Mouse (Mus musculus): ENCODE results near the gene Gm9736. TPM values are rescaled to one million over a fixed set of nuclear protein-coding genes. Genes with fewer than 3 reads are reported as not detected.
"Not testable (repeated sequence)": the region's sequence is repeated elsewhere in the genome, so short reads cannot be mapped to it uniquely, and the experiment has no call there.

The Gm9736 gene
- polyA plus RNA-seq, 1 experiment from 2014 or later, result not detected

- WGBS, result 92% methylated on average over 1 of the region's 1 CpGs
- Histone ChIP-seq H3K36me3 (no peaks in the 10 kb centered on the region), H3K9ac (replicated peaks) (no peak within 1 kb of the TSS), H3K4me2 (replicated peaks) (no peak within 1 kb of the TSS), H3K27me3 (no peaks in the 10 kb centered on the region), H3K27ac (no peak within 1 kb of the TSS), H3K4me1 (replicated peaks) (no peaks in the 10 kb centered on the region), H3K9me3 (peaks cover 5% of the 10 kb centered on the region; the same call in 1 of the 2 replicates), H3K4me3 (replicated peaks) (no peak within 1 kb of the TSS)
- no peak for ATAC-seq
Observed at GRCm38 (mm10) chr10:77715507-77715906, 35.6 kb downstream of the Gm9736 start, which contains the start of gene Gm10142. Gm10142 (plus strand) TSS chr10:77715807.

DNA sequence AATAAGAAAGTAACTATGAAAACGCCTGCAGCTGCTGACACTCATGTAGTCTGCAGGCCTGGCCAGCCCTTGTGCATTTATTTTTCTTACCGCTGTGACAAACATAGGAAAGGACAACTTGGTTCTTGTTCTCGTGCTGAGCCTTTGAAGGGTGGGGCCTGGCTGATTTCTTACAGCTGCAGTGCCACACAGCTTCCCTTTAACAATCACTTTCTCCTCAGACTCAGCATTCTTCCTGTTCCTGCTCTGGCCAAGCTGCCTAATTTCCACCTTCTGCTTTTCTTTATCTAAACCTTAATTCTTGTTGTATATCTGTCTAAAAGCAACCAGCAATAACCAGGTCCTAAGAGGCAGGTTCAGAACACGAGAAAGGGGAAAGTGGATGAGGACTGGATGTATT, 37.4 kb downstream of the Gm9736 start:
- Histone ChIP-seq H3K4me1 (replicated peaks) (no peaks in the 10 kb centered on the region), H3K27ac (no peak overlapping the region), H3K36me3 (no peaks in the 10 kb centered on the region), H3K9ac (replicated peaks) (no peak overlapping the region), H3K27me3 (no peaks in the 10 kb centered on the region), H3K9me3 (peaks cover 5% of the 10 kb centered on the region; the same call in 1 of the 2 replicates), H3K4me2 (replicated peaks) (no peak overlapping the region), H3K4me3 (replicated peaks) (no peak overlapping the region)
- no peak for ATAC-seq
- WGBS, result 85% methylated on average over 4 of the region's 4 CpGs

- not testable (repeated sequence) for H3K27ac ChIP-seq; H3K4me3 ChIP-seq (replicated peaks); H3K36me3 ChIP-seq; H3K27me3 ChIP-seq; H3K4me1 ChIP-seq (replicated peaks); H3K9ac ChIP-seq (replicated peaks); H3K4me2 ChIP-seq (replicated peaks); ATAC-seq
- peaks cover 11% of the 10 kb centered on the region for H3K9me3 ChIP-seq
Observed at GRCm38 (mm10) chr10:77711157-77711556, 40.0 kb downstream of the Gm9736 start, which contains the start of gene Gm10024. Gm10024 (plus strand) TSS chr10:77711457.

DNA sequence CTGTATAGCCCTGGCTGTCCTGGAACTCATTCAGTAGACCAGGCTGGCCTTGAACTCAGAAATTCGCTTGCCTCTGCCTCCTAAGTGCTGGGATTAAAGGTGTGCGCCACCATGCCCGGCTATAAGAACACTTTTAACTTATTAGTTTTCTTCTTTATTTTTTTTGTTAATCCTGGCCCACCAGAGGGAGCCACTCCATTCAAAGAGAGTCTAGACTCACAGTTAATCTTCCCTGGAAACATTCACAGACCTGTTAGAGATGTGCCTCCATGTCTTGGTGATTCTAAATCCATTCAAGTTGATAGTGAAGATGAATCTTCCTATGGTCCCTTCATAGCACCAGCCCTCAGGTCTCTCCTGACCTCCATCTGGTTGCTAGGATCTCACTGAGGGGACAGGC, 41.3 kb downstream of the Gm9736 start:
- ATAC-seq, result no peak
- WGBS, result 76% methylated on average over 3 of the region's 3 CpGs

DNA sequence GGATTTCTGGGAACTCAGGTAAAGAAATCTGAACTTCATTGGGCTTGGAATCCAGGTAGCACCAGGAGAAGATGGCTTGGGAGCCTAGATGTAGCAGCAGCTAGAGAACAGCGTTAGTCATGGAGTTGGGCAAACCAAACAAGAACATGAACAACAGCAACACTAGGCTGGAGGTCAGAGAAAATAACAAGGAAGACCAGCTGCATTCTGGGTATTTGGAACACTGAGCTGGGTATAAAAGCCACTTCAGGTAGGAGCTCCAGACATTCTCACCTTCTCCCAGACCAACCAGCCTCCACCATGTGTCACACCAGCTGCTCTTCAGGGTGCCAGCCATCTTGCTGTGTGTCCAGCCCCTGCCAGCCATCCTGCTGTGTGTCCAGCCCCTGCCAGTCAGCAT, 44.8 kb downstream of the Gm9736 start, which contains the start of gene Gm10272:
Gene Gm10272, plus strand, starts transcription at position 301 of the 400 bp plus-strand sequence.
- 97% methylated on average over 1 of the region's 1 CpGs for WGBS
- H3K4me3 ChIP-seq (replicated peaks), result no peak within 1 kb of the TSS
- H3K9me3 ChIP-seq, result peaks cover 14% of the 10 kb centered on the region
- ATAC-seq, result no peak
- no peaks in the 10 kb centered on the region for H3K4me1 ChIP-seq (replicated peaks)
- no peak within 1 kb of the TSS for H3K4me2 ChIP-seq (replicated peaks)
- no peak within 1 kb of the TSS for H3K9ac ChIP-seq (replicated peaks)
- no peaks in the 10 kb centered on the region for H3K27me3 ChIP-seq
- no peaks in the 10 kb centered on the region for H3K36me3 ChIP-seq
- no peak within 1 kb of the TSS for H3K27ac ChIP-seq

More for the DNA sequence above, 41.3 kb downstream of the Gm9736 start:
- Histone ChIP-seq H3K9ac (replicated peaks) (no peak overlapping the region), H3K27me3 (no peaks in the 10 kb centered on the region), H3K27ac (no peak overlapping the region), H3K9me3 (peaks cover 13% of the 10 kb centered on the region), H3K4me2 (replicated peaks) (no peak overlapping the region), H3K4me3 (replicated peaks) (no peak overlapping the region), H3K4me1 (replicated peaks) (no peaks in the 10 kb centered on the region), H3K36me3 (no peaks in the 10 kb centered on the region)

Other genes with a start within 250 kb of the Gm9736 start
- gene Fam207a, start 235.6 kb downstream of the Gm9736 start, polyA plus RNA-seq (2015; fragmentation: Nextera tagmentation; extraction: Ambion mirVana), result 38.5 and 41.6 TPM in 2 replicates
- 0.61 and 0.87 TPM in 2 replicates for gene Itgb2, start 221.1 kb downstream of the Gm9736 start, polyA plus RNA-seq (2015; fragmentation: Nextera tagmentation; extraction: Ambion mirVana)
- 57.5 and 59.0 TPM in 2 replicates for gene Pttg1ip, start 169.6 kb downstream of the Gm9736 start, polyA plus RNA-seq (2015; fragmentation: Nextera tagmentation; extraction: Ambion mirVana)
- gene Sumo3, start 145.3 kb downstream of the Gm9736 start, polyA plus RNA-seq (2015; fragmentation: Nextera tagmentation; extraction: Ambion mirVana), result 302 and 320 TPM in 2 replicates
- 2.5 TPM in 1 of 2 replicates, not detected in the other for gene Gm49325, start 145.2 kb downstream of the Gm9736 start, polyA plus RNA-seq (2015; fragmentation: Nextera tagmentation; extraction: Ambion mirVana)
- gene Ube2g2, start 129.1 kb downstream of the Gm9736 start, polyA plus RNA-seq (2015; fragmentation: Nextera tagmentation; extraction: Ambion mirVana), result 89.8 and 95.5 TPM in 2 replicates
- 0.67 and 1.2 TPM in 2 replicates for gene Tspear, start 64.8 kb downstream of the Gm9736 start, polyA plus RNA-seq (2015; fragmentation: Nextera tagmentation; extraction: Ambion mirVana)
- gene Gm19402, start 60.6 kb downstream of the Gm9736 start, polyA plus RNA-seq (2015; fragmentation: Nextera tagmentation; extraction: Ambion mirVana), result not detected in 2 replicates
- not detected in 2 replicates for gene Gm9508, start 54.1 kb downstream of the Gm9736 start, polyA plus RNA-seq (2015; fragmentation: Nextera tagmentation; extraction: Ambion mirVana)
- gene Gm10272, start 44.7 kb downstream of the Gm9736 start, polyA plus RNA-seq (2015; fragmentation: Nextera tagmentation; extraction: Ambion mirVana), result not detected in 2 replicates
- not detected in 2 replicates for gene Gm10024, start 39.9 kb downstream of the Gm9736 start, polyA plus RNA-seq (2015; fragmentation: Nextera tagmentation; extraction: Ambion mirVana)
- not detected in 2 replicates for gene Gm10142, start 35.5 kb downstream of the Gm9736 start, polyA plus RNA-seq (2015; fragmentation: Nextera tagmentation; extraction: Ambion mirVana)
- not detected in 2 replicates for gene Krtap12-1, start 30.8 kb downstream of the Gm9736 start, polyA plus RNA-seq (2015; fragmentation: Nextera tagmentation; extraction: Ambion mirVana)
- not detected in 2 replicates for gene Gm10100, start 24.9 kb downstream of the Gm9736 start, polyA plus RNA-seq (2015; fragmentation: Nextera tagmentation; extraction: Ambion mirVana)
- gene Gm18596, start 8.7 kb downstream of the Gm9736 start, polyA plus RNA-seq (2015; fragmentation: Nextera tagmentation; extraction: Ambion mirVana), result not detected in 2 replicates
- not detected in 2 replicates for gene Gm3233, start 8.3 kb upstream of the Gm9736 start, polyA plus RNA-seq (2015; fragmentation: Nextera tagmentation; extraction: Ambion mirVana)
- gene Gm3238, start 20.0 kb upstream of the Gm9736 start, polyA plus RNA-seq (2015; fragmentation: Nextera tagmentation; extraction: Ambion mirVana), result not detected in 2 replicates
- not detected in 2 replicates for gene Gm7138, start 25.6 kb upstream of the Gm9736 start, polyA plus RNA-seq (2015; fragmentation: Nextera tagmentation; extraction: Ambion mirVana)
- not detected in 2 replicates for gene Gm3250, start 31.2 kb upstream of the Gm9736 start, polyA plus RNA-seq (2015; fragmentation: Nextera tagmentation; extraction: Ambion mirVana)
- gene Gm7137, start 36.8 kb upstream of the Gm9736 start, polyA plus RNA-seq (2015; fragmentation: Nextera tagmentation; extraction: Ambion mirVana), result not detected in 2 replicates
- gene Gm9639, start 43.7 kb upstream of the Gm9736 start, polyA plus RNA-seq (2015; fragmentation: Nextera tagmentation; extraction: Ambion mirVana), result not detected in 2 replicates
- not detected in 2 replicates for gene Gm19668, start 47.8 kb upstream of the Gm9736 start, polyA plus RNA-seq (2015; fragmentation: Nextera tagmentation; extraction: Ambion mirVana)
- not detected in 2 replicates for gene Gm9507, start 60.5 kb upstream of the Gm9736 start, polyA plus RNA-seq (2015; fragmentation: Nextera tagmentation; extraction: Ambion mirVana)
- not detected in 2 replicates for gene Gm2696, start 63.3 kb upstream of the Gm9736 start, polyA plus RNA-seq (2015; fragmentation: Nextera tagmentation; extraction: Ambion mirVana)
- gene Krtap10-4, start 75.7 kb upstream of the Gm9736 start, polyA plus RNA-seq (2015; fragmentation: Nextera tagmentation; extraction: Ambion mirVana), result not detected in 2 replicates
- gene Krtap10-10, start 84.6 kb upstream of the Gm9736 start, polyA plus RNA-seq (2015; fragmentation: Nextera tagmentation; extraction: Ambion mirVana), result not detected in 2 replicates
- gene Gm36176, start 95.4 kb upstream of the Gm9736 start, polyA plus RNA-seq (2015; fragmentation: Nextera tagmentation; extraction: Ambion mirVana), result not detected in 2 replicates
- gene Gm10318, start 101.5 kb upstream of the Gm9736 start, polyA plus RNA-seq (2015; fragmentation: Nextera tagmentation; extraction: Ambion mirVana), result not detected in 2 replicates
- not detected in 2 replicates for gene Gm3285, start 110.6 kb upstream of the Gm9736 start, polyA plus RNA-seq (2015; fragmentation: Nextera tagmentation; extraction: Ambion mirVana)
- gene Lrrc3, start 151.2 kb upstream of the Gm9736 start, polyA plus RNA-seq (2015; fragmentation: Nextera tagmentation; extraction: Ambion mirVana), result 9.8 and 10.3 TPM in 2 replicates
- 2.7 and 3.3 TPM in 2 replicates for gene Trpm2, start 219.2 kb upstream of the Gm9736 start, polyA plus RNA-seq (2015; fragmentation: Nextera tagmentation; extraction: Ambion mirVana)
- 32.4 and 36.8 TPM in 2 replicates for gene 1810043G02Rik, start 227.2 kb upstream of the Gm9736 start, polyA plus RNA-seq (2015; fragmentation: Nextera tagmentation; extraction: Ambion mirVana)

Data from midbrain, embryonic 13.5 days (tissue).